Mouse (Mus musculus) hindbrain, postnatal 0 days (tissue): ENCODE measurements around the gene Atp1b4. TPM values are rescaled to one million over a fixed set of nuclear protein-coding genes. Genes with fewer than 3 reads are reported as not detected.

ENCODE experiments used
- ATAC-seq: fragments of 200-750 bp; cut with Nextera tagmentation; 2 replicates; pipeline ENCODE4 v1.8.0; 2017; ENCODE audit warnings: mild to moderate bottlenecking, moderate TSS enrichment, moderate library complexity
- DNase-seq: peaks from one replicate; pipeline ENCODE4 v3.0.0-alpha.2; 2015; ENCODE audit warnings: low spot score
- H3K27ac ChIP-seq: fragments of 300-500 bp; sonication (generic); 2 replicates; pipeline ENCODE4 v1.5.1; 2014; ENCODE audit warnings: mild to moderate bottlenecking
- H3K27me3 ChIP-seq: fragments of 300-500 bp; sonication (generic); 2 replicates; pipeline ENCODE4 v1.6.1; 2014; ENCODE audit warnings: low read length, mixed read lengths; ENCODE audit not compliant: insufficient read depth
- H3K36me3 ChIP-seq: fragments of 300-500 bp; sonication (generic); 2 replicates; pipeline ENCODE4 v1.6.1; 2014; ENCODE audit warnings: low read length, mixed read lengths; ENCODE audit not compliant: insufficient read depth
- H3K4me1 ChIP-seq: fragments of 300-500 bp; sonication (generic); 2 replicates; pipeline ENCODE4 v1.6.1; 2014; ENCODE audit warnings: antibody characterized with exemption, low read length, mixed read lengths; ENCODE audit not compliant: insufficient read depth
- H3K4me2 ChIP-seq: fragments of 300-500 bp; sonication (generic); 2 replicates; pipeline ENCODE4 v1.6.1; 2014; ENCODE audit warnings: low read depth, mild to moderate bottlenecking, low read length, moderate library complexity, mixed read lengths
- H3K4me3 ChIP-seq: fragments of 300-500 bp; sonication (generic); 2 replicates; pipeline ENCODE4 v1.5.1; 2014; ENCODE audit warnings: low read length
- H3K9ac ChIP-seq: fragments of 300-500 bp; sonication (generic); replicated peaks from 2 replicates; pipeline ENCODE4 v1.6.1; 2014; ENCODE audit warnings: mild to moderate bottlenecking, low read length, moderate library complexity, mixed read lengths
- H3K9me3 ChIP-seq: fragments of 300-500 bp; sonication (generic); 2 replicates; pipeline ENCODE4 v1.6.1; 2016; ENCODE audit warnings: low read length, mixed read lengths
- CTCF ChIP-seq: IDR thresholded peaks from 2 replicates; pipeline ENCODE4 v1.5.1; 2016; ENCODE audit warnings: antibody characterized with exemption, control low read depth, low read depth
- WGBS: fragments of 180-500 bp; shearing (Covaris S2); extraction: QIAGEN DNeasy Blood & Tissue Kit; methylation state at CpG from one replicate; pipeline ENCODE4 v1.1.7; 2014; 5-methylcytosine and 5-hydroxymethylcytosine counted together
- polyA plus RNA-seq: library from polyadenylated mRNA; unstranded; fragments of >200 nt; fragmentation: Nextera tagmentation; extraction: Ambion mirVana; gene quantifications from 2 replicates; pipeline ENCODE4 v1.2.1, GENCODE M21; 2015
- total RNA-seq: library from RNA; depleted of rRNA; stranded (reverse); fragments of >200 nt; gene quantifications from 2 replicates; pipeline ENCODE4 v1.2.3, GENCODE M21; 2014; rRNA removed

The Atp1b4 gene
- total RNA-seq (0.47 TPM in 1 of 2 replicates, not detected in the other), polyA plus RNA-seq (not detected in 2 replicates)

GRCm38 (mm10) chrX:38315884-38316283, at the start of gene Atp1b4:
Atp1b4 (plus strand) TSS chrX:38316184.
- no peaks in the 10 kb centered on the region for H3K36me3 ChIP-seq
- H3K9ac ChIP-seq, result no peak within 1 kb of the TSS
- no peak for TF ChIP-seq CTCF
- WGBS, result 89% methylated on average over 8 of the region's 8 CpGs
- DNase-seq (no peak), ATAC-seq (no peak)
- no peaks in the 10 kb centered on the region for H3K4me1 ChIP-seq
- no peaks in the 10 kb centered on the region for H3K27me3 ChIP-seq
- H3K4me3 ChIP-seq, result no peak within 1 kb of the TSS
- no peak within 1 kb of the TSS for H3K27ac ChIP-seq
- no peaks in the 10 kb centered on the region for H3K9me3 ChIP-seq
- no peak within 1 kb of the TSS for H3K4me2 ChIP-seq

GRCm38 (mm10) chrX:38308597-38308996, 7.4 kb upstream of the Atp1b4 start:
- no peak overlapping the region for H3K4me2 ChIP-seq
- H3K27ac ChIP-seq, result no peak overlapping the region
- no peaks in the 10 kb centered on the region for H3K36me3 ChIP-seq
- ATAC-seq, result no peak
- no peaks in the 10 kb centered on the region for H3K4me1 ChIP-seq
- H3K9ac ChIP-seq, result no peak overlapping the region
- no peak for DNase-seq
- H3K9me3 ChIP-seq, result no peaks in the 10 kb centered on the region
- no peak for TF ChIP-seq CTCF
- no peak overlapping the region for H3K4me3 ChIP-seq
- H3K27me3 ChIP-seq, result no peaks in the 10 kb centered on the region
- WGBS, result 66% methylated on average over 4 of the region's 4 CpGs

- H3K27ac ChIP-seq, result no peak overlapping the region
- 85% methylated on average over 2 of the region's 2 CpGs for WGBS
- DNase-seq (no peak), ATAC-seq (no peak)
- no peaks in the 10 kb centered on the region for H3K4me1 ChIP-seq
- H3K27me3 ChIP-seq, result no peaks in the 10 kb centered on the region
- no peak for TF ChIP-seq CTCF
- H3K4me2 ChIP-seq, result no peak overlapping the region
- H3K36me3 ChIP-seq, result no peaks in the 10 kb centered on the region
- no peak overlapping the region for H3K9ac ChIP-seq
- H3K9me3 ChIP-seq, result no peaks in the 10 kb centered on the region
- no peak overlapping the region for H3K4me3 ChIP-seq
Observed at GRCm38 (mm10) chrX:38311054-38311453, 4.9 kb upstream of the Atp1b4 start.

- peak; percentile 96 for ATAC-seq
- no peaks in the 10 kb centered on the region for H3K36me3 ChIP-seq
- H3K27ac ChIP-seq, result no peak overlapping the region
- no peak overlapping the region for H3K9ac ChIP-seq
- no peak overlapping the region for H3K4me2 ChIP-seq
- H3K4me1 ChIP-seq, result no peaks in the 10 kb centered on the region
- DNase-seq, result peak; percentile 68
- no peaks in the 10 kb centered on the region for H3K9me3 ChIP-seq
- no peak for TF ChIP-seq CTCF
- no peak overlapping the region for H3K4me3 ChIP-seq
- H3K27me3 ChIP-seq, result no peaks in the 10 kb centered on the region
- WGBS, result 37% methylated on average over 9 of the region's 9 CpGs
Observed at GRCm38 (mm10) chrX:38312910-38313625, 2.9 kb upstream of the Atp1b4 start.

GRCm38 (mm10) chrX:38313626-38314210, 2.3 kb upstream of the Atp1b4 start:
- WGBS, result 49% methylated on average over 6 of the region's 6 CpGs
- DNase-seq (no peak), ATAC-seq (no peak)
- H3K36me3 ChIP-seq, result no peaks in the 10 kb centered on the region
- no peaks in the 10 kb centered on the region for H3K9me3 ChIP-seq
- no peaks in the 10 kb centered on the region for H3K4me1 ChIP-seq
- H3K4me2 ChIP-seq, result no peak overlapping the region
- no peak for TF ChIP-seq CTCF
- H3K4me3 ChIP-seq, result no peak overlapping the region
- no peak overlapping the region for H3K9ac ChIP-seq
- no peak overlapping the region for H3K27ac ChIP-seq
- H3K27me3 ChIP-seq, result no peaks in the 10 kb centered on the region

GRCm38 (mm10) chrX:38330695-38331406, 14.9 kb downstream of the Atp1b4 start:
- Histone ChIP-seq H3K9me3 (no peaks in the 10 kb centered on the region), H3K9ac (no peak overlapping the region), H3K4me2 (no peak overlapping the region), H3K36me3 (no peaks in the 10 kb centered on the region), H3K27ac (no peak overlapping the region), H3K27me3 (no peaks in the 10 kb centered on the region), H3K4me1 (no peaks in the 10 kb centered on the region), H3K4me3 (no peak overlapping the region)
- peak; percentile 3 for DNase-seq
- no peak; the same call in 1 of the 2 replicates for ATAC-seq
- TF ChIP-seq CTCF, result no peak
- WGBS, result 49% methylated on average over 4 of the region's 4 CpGs
